Mouse (Mus musculus) CH12.LX (cell line): ENCODE measurements around the gene Pde9a. TPM values are rescaled to one million over a fixed set of nuclear protein-coding genes. Genes with fewer than 3 reads are reported as not detected.
A peak's percentile ranks its signal among the peaks of the same experiment; 100 is the strongest.

Source experiments
- DNase-seq: peaks from one replicate; pipeline ENCODE4 v3.0.0-alpha.2; 2013; ENCODE audit errors: extremely low read depth
- H3K27ac ChIP-seq: 2 replicates; pipeline ENCODE4 v1.5.1; 2012; ENCODE audit warnings: low read depth, mild to moderate bottlenecking, control low read depth, moderate library complexity; ENCODE audit not compliant: insufficient read depth
- H3K27me3 ChIP-seq: replicated peaks from 2 replicates; pipeline ENCODE3; 2012; ENCODE audit warnings: inconsistent platforms
- H3K36me3 ChIP-seq, 2 experiments: replicated peaks in 1 of 2; 2 replicates each; pipeline versions ENCODE3 to v1.6.1; 2012; ENCODE audit warnings: inconsistent platforms in 1 of 2, low read length in 1 of 2, mild to moderate bottlenecking in 1 of 2, mixed read lengths in 1 of 2, moderate library complexity in 1 of 2; ENCODE audit not compliant: control insufficient read depth in 1 of 2, insufficient read depth in 1 of 2
- H3K4me1 ChIP-seq, 2 experiments: 2 replicates each; pipeline ENCODE4 v1.6.1; 2012; ENCODE audit warnings: inconsistent platforms in 1 of 2, moderate library complexity in 1 of 2; ENCODE audit not compliant: insufficient read depth in 2 of 2, control insufficient read depth in 1 of 2
- H3K4me2 ChIP-seq: 2 replicates; pipeline ENCODE4 v1.6.1; 2012; ENCODE audit warnings: low read depth, mild to moderate bottlenecking, control low read depth; ENCODE audit not compliant: poor library complexity, insufficient read depth, severe bottlenecking
- H3K4me3 ChIP-seq, 3 experiments: fragments of 150-350 bp in 1 of 3; sonication (generic) in 1 of 3; replicated peaks in 1 of 3; 2 replicates each; pipeline versions ENCODE3 to v1.5.1; 2011 to 2012; ENCODE audit warnings: low read depth in 2 of 3, low read length in 2 of 3, mild to moderate bottlenecking in 2 of 3, moderate library complexity in 2 of 3, control low read depth in 1 of 3, improper control_type of control experiment in 1 of 3, inconsistent platforms in 1 of 3, mixed read lengths in 1 of 3; ENCODE audit not compliant: poor library complexity in 1 of 3
- H3K79me2 ChIP-seq: replicated peaks from 2 replicates; pipeline ENCODE4 v1.6.1; 2012; ENCODE audit warnings: mild to moderate bottlenecking, moderate library complexity; ENCODE audit not compliant: control insufficient read depth, poor library complexity, insufficient read depth, severe bottlenecking; ENCODE audit errors: extremely low read depth
- H3K9ac ChIP-seq: 2 replicates; pipeline ENCODE4 v1.6.1; 2012; ENCODE audit warnings: low read depth, mild to moderate bottlenecking, control low read depth, moderate library complexity; ENCODE audit not compliant: insufficient read depth
- H3K9me3 ChIP-seq: replicated peaks from 2 replicates; pipeline ENCODE3; 2012; ENCODE audit warnings: low read length, inconsistent platforms, mixed read lengths
- BHLHE40 ChIP-seq: IDR thresholded peaks from 2 replicates; pipeline ENCODE4 v1.6.1; 2011; ENCODE audit warnings: mild to moderate bottlenecking, low read depth, low read length, improper control_type of control experiment
- CHD1 ChIP-seq: IDR thresholded peaks from 2 replicates; pipeline ENCODE4 v1.6.1; 2012; ENCODE audit warnings: low read depth, low read length, improper control_type of control experiment, inconsistent platforms
- CTCF ChIP-seq, 2 experiments: IDR thresholded peaks in 1 of 2; conservative IDR thresholded peaks in 1 of 2; 2 replicates each; pipeline ENCODE4 v1.5.1; 2011 to 2012; ENCODE audit warnings: low read depth in 2 of 2, low read length in 2 of 2, improper control_type of control experiment in 1 of 2, inconsistent platforms in 1 of 2, mild to moderate bottlenecking in 1 of 2, moderate library complexity in 1 of 2
- ELF1 ChIP-seq: IDR thresholded peaks from 2 replicates; pipeline ENCODE4 v1.6.1; 2014; ENCODE audit warnings: low read depth, mild to moderate bottlenecking, inconsistent platforms, low read length, improper control_type of control experiment
- EP300 ChIP-seq: IDR thresholded peaks from 2 replicates; pipeline ENCODE4 v1.6.1; 2011; ENCODE audit warnings: low read length, improper control_type of control experiment
- GABPA ChIP-seq: IDR thresholded peaks from 2 replicates; pipeline ENCODE4 v1.6.1; 2012; ENCODE audit warnings: low read depth, low read length, improper control_type of control experiment, inconsistent platforms; ENCODE audit not compliant: insufficient replicate concordance
- HCFC1 ChIP-seq: IDR thresholded peaks from 2 replicates; pipeline ENCODE4 v1.6.1; 2012; ENCODE audit warnings: low read depth, mild to moderate bottlenecking, inconsistent platforms, low read length, improper control_type of control experiment
- IRF4 ChIP-seq: IDR thresholded peaks from 2 replicates; pipeline ENCODE4 v1.6.1; 2014; ENCODE audit warnings: low read depth, mild to moderate bottlenecking, inconsistent platforms, low read length, improper control_type of control experiment
- MAZ ChIP-seq: IDR thresholded peaks from 2 replicates; pipeline ENCODE4 v1.6.1; 2012; ENCODE audit warnings: low read depth, mild to moderate bottlenecking, inconsistent platforms, low read length, improper control_type of control experiment, moderate library complexity
- NELFE ChIP-seq: IDR thresholded peaks from 2 replicates; pipeline ENCODE4 v1.6.1; 2011; ENCODE audit warnings: low read depth, low read length, improper control_type of control experiment
- NRF1 ChIP-seq: IDR thresholded peaks from 2 replicates; pipeline ENCODE4 v1.6.1; 2014; ENCODE audit warnings: low read depth, mild to moderate bottlenecking, inconsistent platforms, low read length, improper control_type of control experiment, moderate library complexity
- POLR2A ChIP-seq: IDR thresholded peaks from 2 replicates; pipeline ENCODE4 v1.6.1; 2011; ENCODE audit warnings: low read depth, mild to moderate bottlenecking, improper control_type of control experiment, low read length
- POLR2AphosphoS2 ChIP-seq: IDR thresholded peaks from 2 replicates; pipeline ENCODE4 v1.6.1; 2011; ENCODE audit warnings: low read depth, low read length, improper control_type of control experiment
- RAD21 ChIP-seq: IDR thresholded peaks from 2 replicates; pipeline ENCODE4 v1.6.1; 2011; ENCODE audit warnings: low read depth, mild to moderate bottlenecking, low read length, improper control_type of control experiment, moderate library complexity
- SMC3 ChIP-seq: IDR thresholded peaks from 2 replicates; pipeline ENCODE4 v1.6.1; 2011; ENCODE audit warnings: low read depth, low read length, improper control_type of control experiment
- USF1 ChIP-seq: IDR thresholded peaks from 2 replicates; pipeline ENCODE4 v1.6.1; 2014; ENCODE audit warnings: low read depth, mild to moderate bottlenecking, inconsistent platforms, low read length, improper control_type of control experiment
- USF2 ChIP-seq: conservative IDR thresholded peaks from 2 replicates; pipeline ENCODE4 v1.6.1; 2011; ENCODE audit warnings: low read depth, low read length, improper control_type of control experiment
- ZKSCAN1 ChIP-seq: IDR thresholded peaks from 2 replicates; pipeline ENCODE4 v1.6.1; 2012; ENCODE audit warnings: low read depth, inconsistent platforms, low read length, improper control_type of control experiment, borderline replicate concordance
- dilution Hi-C: fragments of 300-500 bp; cut with MboI; formaldehyde crosslinking; loops from 2 replicates; pipeline ENCODE4 v1.14.3; 2020; ENCODE audit warnings: low sequenced_read_pairs; ENCODE audit not compliant: extremely low pct_unique_long_range_greater_than_20kb, extremely low pct_ligation_motif_present
- in situ Hi-C: fragments of 300-500 bp; cut with MboI; formaldehyde crosslinking; loops from 3 replicates; pipeline ENCODE4 v1.14.3; 2019; ENCODE audit warnings: low sequenced_read_pairs, low pct_ligation_motif_present, low pct_unique_long_range_greater_than_20kb, mixed read lengths
- polyA plus RNA-seq: library from polyadenylated mRNA; unstranded; fragments of >175 nt; gene quantifications from 2 replicates; pipeline ENCODE4 v1.2.1, GENCODE M21; 2012; ENCODE audit warnings: low read depth; ENCODE audit not compliant: insufficient read length
- total RNA-seq, 2 experiments: library from RNA; depleted of rRNA; stranded (reverse); fragments of 300-350 nt in 1 of 2; fragments of >200 nt in 1 of 2; gene quantifications; 2 replicates each; pipeline ENCODE4 v1.2.3; 2012 to 2014

The Pde9a gene
- total and polyA plus RNA-seq, 3 experiments = not detected

DNA sequence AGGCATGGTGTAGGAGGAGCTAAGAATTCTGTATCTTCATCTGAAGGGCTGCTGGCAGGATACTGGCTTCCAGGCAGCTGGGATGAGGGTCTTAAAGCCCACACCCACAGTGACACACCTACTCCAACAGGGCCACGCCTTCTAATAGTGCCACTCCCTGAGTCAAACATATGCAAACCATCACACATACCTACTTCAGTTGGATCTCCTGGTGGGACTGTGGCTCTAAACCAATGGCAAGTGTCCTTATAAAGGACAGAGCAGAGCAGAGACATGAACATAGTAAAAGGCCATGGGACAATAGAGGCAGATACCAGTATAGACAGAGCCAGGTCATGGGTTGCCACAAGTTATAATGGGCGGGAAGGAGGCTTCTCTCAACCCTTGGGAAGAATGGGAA lies 76.5 kb downstream of the Pde9a start:
- Histone ChIP-seq H3K27ac (no peak overlapping the region), H3K4me1 (no peaks in the 10 kb centered on the region), H3K27me3 (peaks cover 61% of the 10 kb centered on the region), H3K4me3 (no peak overlapping the region), H3K9ac (no peak overlapping the region), H3K9me3 (peaks cover 3% of the 10 kb centered on the region), H3K79me2 (no peaks in the 10 kb centered on the region), H3K36me3 (no peaks in the 10 kb centered on the region), H3K4me2 (no peak overlapping the region)
- dilution Hi-C loops = no loop called here
- in situ Hi-C loops = no loop called here
- no peak for TF ChIP-seq GABPA
- no peak for TF ChIP-seq CHD1
- no peak for TF ChIP-seq BHLHE40
- TF ChIP-seq POLR2A = no peak
- no peak for TF ChIP-seq MAZ
- no peak for TF ChIP-seq USF2
- TF ChIP-seq IRF4 = no peak
- no peak for TF ChIP-seq NRF1
- no peak for TF ChIP-seq USF1
- TF ChIP-seq POLR2AphosphoS2 = no peak
- no peak for TF ChIP-seq ELF1
- no peak for TF ChIP-seq EP300
- TF ChIP-seq SMC3 = no peak
- DNase-seq = no peak

DNA sequence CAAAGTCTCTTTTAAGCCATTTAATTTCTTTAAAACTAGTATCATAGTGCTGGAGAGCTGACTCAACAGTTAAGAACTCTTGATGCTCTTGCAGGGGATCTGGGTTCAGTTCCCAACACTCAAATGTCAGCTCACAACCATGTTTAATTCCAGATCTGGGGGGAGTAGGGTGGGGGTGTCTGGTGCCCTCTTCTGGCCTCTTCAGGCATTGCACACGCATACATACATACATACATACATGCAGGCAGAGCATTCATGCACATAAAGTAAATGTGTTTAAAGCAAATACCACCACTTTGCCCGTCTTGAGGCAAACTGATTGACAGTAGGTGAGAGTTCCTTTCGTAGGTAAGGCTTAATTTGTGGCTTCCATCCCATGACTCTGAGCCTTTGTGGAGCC lies 80.8 kb downstream of the Pde9a start:
- DNase-seq = no peak
- H3K4me1 ChIP-seq = no peaks in the 10 kb centered on the region
- no peaks in the 10 kb centered on the region for H3K79me2 ChIP-seq
- peaks cover 3% of the 10 kb centered on the region for H3K9me3 ChIP-seq
- dilution Hi-C loops = no loop called here
- H3K36me3 ChIP-seq = no peaks in the 10 kb centered on the region
- no peak overlapping the region for H3K27ac ChIP-seq
- in situ Hi-C loops = no loop called here
- H3K4me2 ChIP-seq = no peak overlapping the region
- H3K9ac ChIP-seq = no peak overlapping the region
- TF ChIP-seq ZKSCAN1 (no peak), SMC3 (peak; percentile 52), HCFC1 (no peak), NELFE (no peak), CTCF (conservative IDR thresholded peaks at IDR 0.05 in 1 of 2, IDR thresholded peaks at IDR 0.05 in 1 of 2; ENCODE audit: low read depth in 2 of 2, low read length in 2 of 2) (peak; percentile 56 to 64), RAD21 (peak; percentile 39)
- H3K4me3 ChIP-seq = no peak overlapping the region
- peaks cover 57% of the 10 kb centered on the region for H3K27me3 ChIP-seq
